ENCODE assay signal across 12 mouse cellular contexts in genomic region chr1:73640726-73641451, GRCm38 (mm10).
DNase-seq lines count a peak whose midpoint lies in the region; ATAC-seq and TF ChIP-seq lines count a peak whose summit lies in the region.
"Had no signal": no experiment of that assay in that cellular context is flagged by ENCODE, and none has a peak within 500 bp of the region (broad histone marks: within the 10 kb centered on the region; RNA-seq: fewer than 3 reads in every experiment).

No protein-coding gene starts in this region.

- H3K4me1 ChIP-seq in heart, embryonic 12.5 days (replicated peaks) = peaks cover 33% of the 10 kb centered on the region
- H3K4me1 ChIP-seq in neural tube, embryonic 11.5 days (ENCODE audit: control insufficient read depth, insufficient read depth, low read length) = peaks cover 18% of the 10 kb centered on the region; the same call in 1 of the 2 replicates
- 0 out of 2 replicates have a peak, but pooled peaks cover 6% of the 10 kb centered on the region for H3K4me1 ChIP-seq in intestine, embryonic 16.5 days (ENCODE audit: control insufficient read depth, insufficient read depth, low read length)
- H3K4me1 ChIP-seq in stomach, postnatal 0 days (replicated peaks; ENCODE audit: control insufficient read depth, insufficient read depth) = peaks cover 4% of the 10 kb centered on the region; the same call in 1 of the 2 replicates

- H3K36me3 ChIP-seq in heart, embryonic 12.5 days = no peaks in the 10 kb centered on the region
- no peaks in the 10 kb centered on the region for H3K36me3 ChIP-seq in neural tube, embryonic 11.5 days (ENCODE audit: control insufficient read depth, insufficient read depth, low read length)
- H3K36me3 ChIP-seq in intestine, embryonic 16.5 days (ENCODE audit: control insufficient read depth, insufficient read depth, low read length) = no peaks in the 10 kb centered on the region
- H3K36me3 ChIP-seq in stomach, postnatal 0 days (ENCODE audit: control insufficient read depth, insufficient read depth, low read length) = no peaks in the 10 kb centered on the region
- H3K36me3 ChIP-seq: embryonic facial prominence, embryonic 13.5 days had no signal

- peak overlapping the region; percentile 50 for H3K4me2 ChIP-seq in heart, embryonic 12.5 days
- H3K4me2 ChIP-seq in neural tube, embryonic 11.5 days (ENCODE audit: low read depth) = no peak overlapping the region
- H3K4me2 ChIP-seq in intestine, embryonic 16.5 days (ENCODE audit: low read depth, low read length) = no peak overlapping the region
- H3K4me2 ChIP-seq in stomach, postnatal 0 days (replicated peaks; ENCODE audit: low read depth) = no peak overlapping the region
- H3K4me2 ChIP-seq: embryonic facial prominence, embryonic 13.5 days had no signal

- H3K4me3 ChIP-seq in heart, embryonic 12.5 days = no peak overlapping the region
- no peak overlapping the region for H3K4me3 ChIP-seq in neural tube, embryonic 11.5 days (ENCODE audit: low read depth, low read length)
- H3K4me3 ChIP-seq in intestine, embryonic 16.5 days (ENCODE audit: low read length) = no peak overlapping the region
- H3K4me3 ChIP-seq in stomach, postnatal 0 days (ENCODE audit: low read depth, low read length) = no peak overlapping the region
- no peak overlapping the region for H3K4me3 ChIP-seq in gastrocnemius, adult 2 months
- H3K4me3 ChIP-seq: embryonic facial prominence, embryonic 13.5 days had no signal

- H3K9me3 ChIP-seq in heart, embryonic 12.5 days (replicated peaks) = no peaks in the 10 kb centered on the region
- no peaks in the 10 kb centered on the region for H3K9me3 ChIP-seq in neural tube, embryonic 11.5 days (ENCODE audit: control insufficient read depth, low read length)
- no peaks in the 10 kb centered on the region for H3K9me3 ChIP-seq in intestine, embryonic 16.5 days (ENCODE audit: control insufficient read depth, low read length)
- H3K9me3 ChIP-seq in stomach, postnatal 0 days (ENCODE audit: control insufficient read depth, low read length) = no peaks in the 10 kb centered on the region
- H3K9me3 ChIP-seq: embryonic facial prominence, embryonic 13.5 days had no signal

- no peak overlapping the region for H3K9ac ChIP-seq in heart, embryonic 12.5 days
- H3K9ac ChIP-seq in neural tube, embryonic 11.5 days (ENCODE audit: low read length) = no peak overlapping the region; the same call in 1 of the 2 replicates
- no peak overlapping the region for H3K9ac ChIP-seq in intestine, embryonic 16.5 days (ENCODE audit: low read depth, low read length)
- H3K9ac ChIP-seq in stomach, postnatal 0 days (ENCODE audit: low read length) = no peak overlapping the region
- H3K9ac ChIP-seq: embryonic facial prominence, embryonic 13.5 days; liver, embryonic 14.5 days had no signal

- H3K27me3 ChIP-seq in heart, embryonic 12.5 days (replicated peaks) = no peaks in the 10 kb centered on the region
- H3K27me3 ChIP-seq in neural tube, embryonic 11.5 days (ENCODE audit: control insufficient read depth, insufficient read depth, low read length) = no peaks in the 10 kb centered on the region
- H3K27me3 ChIP-seq in intestine, embryonic 16.5 days (replicated peaks; ENCODE audit: control insufficient read depth, insufficient read depth, low read length) = no peaks in the 10 kb centered on the region
- no peaks in the 10 kb centered on the region for H3K27me3 ChIP-seq in stomach, postnatal 0 days (ENCODE audit: control insufficient read depth, insufficient read depth, low read length)
- H3K27me3 ChIP-seq: embryonic facial prominence, embryonic 13.5 days had no signal

- ATAC-seq in heart, embryonic 12.5 days (ENCODE audit: insufficient number of reproducible peaks, low FRiP score) = no peak
- ATAC-seq in neural tube, embryonic 11.5 days (ENCODE audit: insufficient read depth, low FRiP score, low TSS enrichment) = peak; percentile 46
- peak; percentile 53; the same call in 1 of the 2 replicates for ATAC-seq in intestine, embryonic 16.5 days
- no peak for ATAC-seq in stomach, postnatal 0 days (ENCODE audit: low FRiP score, low TSS enrichment)
- ATAC-seq: activated CD4-positive, CD25-positive, alpha-beta regulatory T cell, adult 4 months; inflammation-experienced regulatory T-cells, adult 6 months had no signal

- peak overlapping the region; percentile 35; the same call in 1 of the 2 replicates for H3K27ac ChIP-seq in heart, embryonic 12.5 days (ENCODE audit: poor library complexity, severe bottlenecking)
- peak overlapping the region; percentile 56 for H3K27ac ChIP-seq in neural tube, embryonic 11.5 days (ENCODE audit: low read depth, low read length)
- H3K27ac ChIP-seq in intestine, embryonic 16.5 days (ENCODE audit: low read length) = no peak overlapping the region
- 0 out of 2 replicates have a peak overlapping the region, but pooled peaks have one; percentile 24 for H3K27ac ChIP-seq in stomach, postnatal 0 days (replicated peaks)
- no peak overlapping the region for H3K27ac ChIP-seq in gastrocnemius, adult 2 months
- H3K27ac ChIP-seq: embryonic facial prominence, embryonic 13.5 days; liver, embryonic 14.5 days had no signal

- TF ChIP-seq CTCF in stomach, postnatal 0 days (IDR thresholded peaks at IDR 0.05; ENCODE audit: low read depth) = no peak
- no peak for TF ChIP-seq CTCF in gastrocnemius, adult 2 months (IDR thresholded peaks at IDR 0.05)

- no peak for DNase-seq in heart, postnatal 25 days (ENCODE audit: low spot score)
- peak; percentile 41 for DNase-seq in neural tube, embryonic 11.5 days (ENCODE audit: low spot score)
- DNase-seq in neural tube, embryonic 10.5 days (ENCODE audit: extremely low spot score, low spot score) = no peak
- no peak for DNase-seq in stomach, postnatal 0 days (ENCODE audit: low spot score)
- no peak for DNase-seq in gastrocnemius, adult 2 months
- DNase-seq in cerebellum, adult 18-20 months = no peak

- intact Hi-C loops in heart, postnatal 25 days (cut with DNase I) = no loop called here
- intact Hi-C loops in gastrocnemius, adult 2 months (cut with DNase I) = no loop called here

- no peak for TF ChIP-seq EP300 in stomach, postnatal 0 days (optimal IDR thresholded peaks at IDR 0.05)

- 35% methylated on average over 12 of the region's 12 CpGs for WGBS in heart, embryonic 12.5 days
- 47% methylated on average over 12 of the region's 12 CpGs for WGBS in neural tube, embryonic 11.5 days
- 45% methylated on average over 12 of the region's 12 CpGs for WGBS in intestine, embryonic 16.5 days
- WGBS in stomach, postnatal 0 days = 49% methylated on average over 12 of the region's 12 CpGs

Comparison
In these comparisons a context has a peak if more than half of its experiments do, and no peak if none do; other contexts are left out.
1. ATAC-seq: peak in neural tube, embryonic 11.5 days (single experiment) and intestine, embryonic 16.5 days (single experiment); none in heart, embryonic 12.5 days (single experiment) and stomach, postnatal 0 days (single experiment).
2. H3K27ac ChIP-seq: peak in heart, embryonic 12.5 days (single experiment), neural tube, embryonic 11.5 days (single experiment) and stomach, postnatal 0 days (single experiment); none in intestine, embryonic 16.5 days (single experiment) and gastrocnemius, adult 2 months (single experiment).